Mouse (Mus musculus) kidney, adult 8-10 months (tissue): ENCODE measurements at regions not wholly inside any gene's neighbourhood (a gene's known extent, or its start where the extent isn't known, plus 50 kb on each side); places are given as distances from the start of the nearest gene placed in this dataset.
A peak's percentile ranks its signal among the peaks of the same experiment; 100 is the strongest.

Experiments
- DNase-seq, 2 experiments: peaks; one replicate each; pipeline ENCODE4 v3.0.0; 2022

DNA sequence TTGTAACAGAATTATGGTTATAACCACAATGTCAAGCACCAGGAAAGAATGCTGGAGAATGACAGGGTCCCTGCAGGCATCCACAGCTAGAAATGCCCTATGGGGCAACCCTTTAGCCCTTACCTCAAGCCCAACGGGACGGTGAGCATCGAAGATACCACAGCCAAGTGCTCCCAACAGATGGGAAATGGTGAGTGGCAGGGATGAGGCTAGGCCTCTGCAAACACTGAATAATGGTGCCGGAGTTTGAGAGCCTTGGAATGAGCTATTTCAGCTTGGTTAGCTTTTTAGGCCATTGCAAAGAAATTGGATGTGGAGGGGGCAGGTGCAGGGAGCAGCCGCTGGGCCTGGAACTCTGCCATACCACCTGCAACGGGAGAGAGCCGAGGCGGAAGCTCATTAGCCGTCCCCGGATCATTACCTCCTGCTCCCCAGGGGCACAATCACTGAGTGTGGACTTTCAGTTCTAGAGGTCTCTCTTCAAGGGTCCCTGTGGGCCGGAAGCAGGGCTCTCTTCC is 117.9 kb downstream of the Usp31 start:
- DNase-seq = peak; percentile 31 to 38

DNA sequence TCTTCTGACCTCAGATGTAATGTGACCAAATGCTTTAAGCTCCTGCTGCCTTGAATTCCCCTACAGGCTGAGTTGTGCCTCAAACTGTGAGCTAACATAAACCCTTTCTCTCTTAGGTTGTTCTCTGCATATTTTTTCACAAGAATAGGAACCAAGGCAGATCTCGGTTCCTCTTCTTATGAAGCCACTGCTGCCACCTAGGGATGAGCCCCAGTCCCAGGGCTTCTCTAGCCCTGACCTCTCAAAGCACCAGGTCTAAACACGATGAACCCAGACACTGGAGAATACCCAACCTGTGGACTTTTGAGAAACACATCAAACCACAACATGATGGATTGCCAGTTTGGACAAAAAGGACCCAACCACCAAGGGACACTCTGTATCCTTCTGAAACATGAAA is 119.3 kb downstream of the Usp31 start:
- no peak for DNase-seq

DNA sequence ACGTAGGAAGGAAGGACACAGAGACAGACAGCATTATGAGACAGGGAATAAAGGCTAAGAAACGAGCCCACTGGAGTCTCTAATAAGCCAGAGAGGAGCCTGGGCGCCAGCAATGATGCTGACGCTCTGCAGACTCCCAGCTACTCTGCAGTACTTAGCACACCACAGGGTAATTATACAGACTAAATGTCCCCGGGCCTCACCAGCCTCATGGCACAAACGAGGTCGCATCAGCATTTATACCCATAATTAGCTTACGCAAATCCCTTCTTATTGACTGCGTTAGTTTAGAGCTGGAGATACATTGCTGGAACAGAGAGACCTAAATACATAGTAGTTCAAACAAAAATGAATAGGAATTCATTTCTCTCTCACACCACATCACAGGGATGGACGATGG is 121.3 kb downstream of the Usp31 start:
- DNase-seq = no peak

DNA sequence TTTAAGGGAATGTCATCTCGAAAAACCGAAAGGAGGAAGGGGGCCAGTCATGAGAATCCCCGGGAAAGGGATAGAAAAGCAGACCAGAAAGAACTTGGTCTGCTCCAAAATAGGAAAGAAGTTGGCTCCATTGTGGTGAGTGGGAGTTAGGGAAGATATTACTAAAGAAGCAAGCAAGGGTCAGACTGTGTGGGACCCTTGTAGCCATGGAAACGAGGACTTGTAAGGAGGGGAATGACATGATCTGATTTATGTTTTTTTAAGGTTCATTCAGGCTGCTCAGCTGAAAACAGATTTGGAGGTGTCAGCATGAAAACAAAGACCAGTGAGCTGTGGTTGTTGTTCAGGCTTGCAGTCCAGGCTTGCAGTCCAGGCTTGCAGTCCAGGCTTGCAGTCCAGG is 127.6 kb downstream of the Usp31 start:
- no peak for DNase-seq

- peak in 1 of 2 experiments; percentile 14 for DNase-seq
Observed at GRCm38 (mm10) chr7:121572681-121573335, 134.2 kb downstream of the Usp31 start.

- DNase-seq = peak in 1 of 2 experiments; percentile 4
Observed at GRCm38 (mm10) chr7:121571741-121572140, 135.3 kb downstream of the Usp31 start.

GRCm38 (mm10) chr7:121571292-121571691 is 135.8 kb downstream of the Usp31 start:
- DNase-seq = no peak

DNA sequence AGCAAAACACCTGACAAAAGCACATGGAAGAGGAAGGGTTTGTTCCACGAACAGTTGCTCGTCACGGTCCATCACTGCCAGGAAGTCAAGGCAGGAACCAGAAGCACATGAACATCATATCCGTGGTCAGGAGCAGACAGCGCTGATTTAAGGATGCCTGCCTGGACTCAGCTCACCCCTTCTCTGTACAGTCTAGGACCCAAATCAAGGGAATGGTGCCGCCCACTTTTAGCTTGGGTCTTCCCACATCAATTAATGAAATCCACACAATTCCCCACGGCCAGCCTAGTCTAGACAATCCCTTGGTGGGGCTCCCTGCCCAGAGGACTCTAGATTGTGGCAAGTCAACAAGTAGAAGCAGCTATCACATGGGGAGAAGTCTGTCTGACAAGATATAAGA is 137.8 kb downstream of the Usp31 start:
- DNase-seq = no peak

DNA sequence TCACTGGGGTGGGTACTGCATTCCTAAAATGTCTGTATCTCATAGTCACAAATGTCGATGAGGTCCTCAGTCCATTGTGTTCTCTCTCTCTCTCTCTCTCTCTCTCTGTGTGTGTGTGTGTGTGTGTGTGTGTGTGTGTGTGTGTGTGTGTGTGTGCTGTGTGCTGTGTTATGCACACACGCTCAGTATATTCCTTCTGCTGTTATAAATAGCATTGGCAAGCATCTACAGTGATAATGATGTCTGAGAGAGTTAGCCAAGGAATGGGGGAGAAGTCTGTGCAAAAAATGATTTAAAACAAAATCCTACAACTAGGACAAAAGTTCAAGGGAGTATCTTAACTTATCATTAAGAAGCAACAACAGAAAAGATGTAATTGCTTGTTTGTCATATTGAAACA is 139.0 kb downstream of the Usp31 start:
- no peak for DNase-seq

- DNase-seq = peak; percentile 17 to 38
Observed at GRCm38 (mm10) chr7:121563526-121563925, 143.5 kb downstream of the Usp31 start.

DNA sequence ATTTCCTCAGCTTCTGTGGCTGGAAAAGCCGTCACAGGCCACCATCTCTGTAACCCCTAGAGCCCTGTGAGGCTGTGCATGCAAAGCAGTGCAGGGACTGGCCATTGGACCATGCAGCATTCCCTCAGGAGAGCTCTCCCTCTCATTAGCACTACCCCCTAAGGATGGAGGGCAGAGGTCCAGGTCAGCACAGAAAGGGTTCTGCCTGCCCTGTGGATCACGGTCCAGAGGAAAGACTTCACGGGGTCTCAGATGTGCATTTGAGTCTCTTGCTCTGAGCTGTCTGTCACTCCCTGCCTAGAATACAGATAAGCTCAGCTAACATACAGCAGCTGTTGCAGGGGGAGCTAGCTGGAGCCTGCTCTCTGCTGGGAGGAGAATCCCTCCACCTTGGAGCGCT is 151.6 kb downstream of the Usp31 start:
- DNase-seq = no peak
